Mouse (Mus musculus): ENCODE measurements at regions not wholly inside any gene's neighbourhood (a gene's known extent, or its start where the extent isn't known, plus 50 kb on each side); places are given as distances from the start of the nearest gene placed in this dataset.

DNA sequence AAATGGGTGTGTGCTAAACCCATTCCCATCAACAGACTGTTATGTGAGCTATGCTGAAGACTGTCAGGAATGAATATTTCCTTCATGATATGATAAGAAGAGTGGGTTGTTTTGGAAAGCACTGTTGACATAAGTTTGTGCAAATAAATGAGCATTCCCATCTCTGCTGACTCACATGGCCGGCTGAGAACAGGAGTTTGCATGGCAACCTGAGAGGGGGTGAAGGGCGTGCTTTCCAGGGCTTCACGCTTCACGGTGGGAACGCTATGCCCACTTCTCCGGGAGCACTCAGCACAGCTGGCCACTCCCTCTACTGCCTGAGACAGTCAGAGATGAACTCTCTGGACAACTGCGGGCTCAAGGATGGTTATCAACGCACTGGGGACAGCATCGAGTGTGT, 348.9 kb upstream of the Slc24a5 start:
- DNase-seq (ENCODE audit: low spot score in 2 of 2) = no peak

DNA sequence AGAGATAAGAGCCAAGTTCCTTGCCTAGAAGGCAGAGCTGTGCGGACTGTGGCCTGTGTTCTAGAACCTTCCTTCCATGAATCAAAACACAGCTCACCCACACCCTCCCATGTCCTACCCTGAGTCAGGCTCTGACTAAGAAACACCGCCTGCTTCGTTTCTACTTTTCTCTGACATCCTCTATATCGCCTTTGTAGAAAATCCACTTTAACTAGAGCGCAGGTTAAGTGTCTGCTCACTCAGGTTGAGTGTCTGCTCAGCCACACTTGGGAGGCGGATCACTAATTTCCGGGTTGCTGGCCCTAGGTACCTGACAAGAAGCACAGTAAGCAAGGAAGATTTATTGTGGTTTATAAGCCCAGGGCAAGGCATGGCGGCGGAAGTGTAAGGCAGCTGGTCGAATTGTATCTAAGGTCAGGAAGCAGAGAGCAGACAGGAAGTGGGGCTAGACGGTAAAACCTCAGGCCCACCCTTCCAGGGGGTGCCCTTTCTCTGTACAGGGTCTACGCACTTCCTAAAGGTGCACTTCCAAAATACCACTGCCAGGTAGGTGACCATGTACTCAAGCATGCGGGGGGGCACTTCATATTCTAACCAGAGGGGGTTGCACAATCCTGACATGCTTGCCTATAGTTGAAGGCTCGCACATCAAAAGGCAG, 348.0 kb upstream of the Slc24a5 start:
- peak in 1 of 2 experiments; percentile 13 for DNase-seq (ENCODE audit: low spot score in 2 of 2)

DNA sequence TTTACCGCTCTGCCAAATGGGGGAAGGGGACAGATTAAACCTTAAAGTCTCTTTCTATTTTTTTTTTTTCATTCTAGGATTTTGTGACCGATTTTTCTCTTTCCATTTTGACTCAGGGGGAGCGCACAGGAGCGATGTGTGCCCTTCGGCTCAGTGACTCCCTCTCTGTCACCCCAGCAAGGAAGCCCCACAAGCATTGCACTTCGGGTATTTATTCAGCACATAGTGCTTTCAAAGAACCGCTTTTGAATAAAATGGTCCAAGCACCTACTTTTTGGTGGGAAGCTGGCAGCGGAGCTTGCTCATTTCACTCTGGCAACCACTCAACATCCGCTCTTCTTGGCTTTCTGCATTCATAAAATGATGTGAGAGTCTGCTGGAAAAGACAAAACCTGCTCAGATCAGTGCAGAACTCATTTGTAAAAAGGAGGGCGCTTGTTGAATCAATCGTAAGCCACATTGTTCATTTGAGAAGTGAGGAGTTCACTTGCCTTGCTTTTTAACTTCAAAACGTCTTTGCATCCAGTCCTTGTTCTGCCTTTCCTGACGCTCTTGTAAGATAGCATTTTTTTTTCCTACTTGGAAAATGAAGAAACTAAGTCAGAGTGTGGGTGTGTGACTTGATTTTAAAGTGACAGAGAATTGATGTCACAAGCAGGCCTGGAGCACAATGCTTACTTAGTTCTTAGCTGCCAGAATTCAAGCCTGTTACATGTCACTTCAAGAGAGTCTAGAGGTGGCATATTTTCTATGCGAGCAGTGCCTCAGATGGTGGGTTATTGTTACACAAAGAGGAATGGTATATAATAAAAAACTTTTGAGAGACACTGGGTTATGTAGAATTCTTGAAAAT, 347.1 kb upstream of the Slc24a5 start:
- no peak for DNase-seq (ENCODE audit: low spot score in 2 of 2)

DNA sequence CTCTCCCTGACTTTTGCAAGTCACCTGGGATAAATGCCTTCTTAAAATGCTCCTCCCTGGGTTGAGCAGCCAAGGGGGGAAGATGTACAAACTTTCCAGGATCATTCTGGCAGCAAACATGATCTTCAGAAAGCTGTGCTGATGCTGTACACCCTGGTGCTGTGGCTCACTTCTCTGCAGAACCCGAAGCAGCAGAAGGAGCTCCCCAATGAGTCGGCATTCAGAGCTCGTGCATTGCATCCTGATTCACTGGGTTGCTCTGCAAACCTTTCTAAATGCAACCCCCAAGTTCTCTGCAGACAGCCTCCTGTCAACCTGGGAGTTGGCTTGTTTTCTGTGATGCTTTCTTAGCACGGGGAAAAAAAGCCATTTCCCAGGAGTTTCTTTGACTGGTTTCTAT, 343.8 kb upstream of the Slc24a5 start:
- no peak for DNase-seq (ENCODE audit: low spot score in 2 of 2)

DNA sequence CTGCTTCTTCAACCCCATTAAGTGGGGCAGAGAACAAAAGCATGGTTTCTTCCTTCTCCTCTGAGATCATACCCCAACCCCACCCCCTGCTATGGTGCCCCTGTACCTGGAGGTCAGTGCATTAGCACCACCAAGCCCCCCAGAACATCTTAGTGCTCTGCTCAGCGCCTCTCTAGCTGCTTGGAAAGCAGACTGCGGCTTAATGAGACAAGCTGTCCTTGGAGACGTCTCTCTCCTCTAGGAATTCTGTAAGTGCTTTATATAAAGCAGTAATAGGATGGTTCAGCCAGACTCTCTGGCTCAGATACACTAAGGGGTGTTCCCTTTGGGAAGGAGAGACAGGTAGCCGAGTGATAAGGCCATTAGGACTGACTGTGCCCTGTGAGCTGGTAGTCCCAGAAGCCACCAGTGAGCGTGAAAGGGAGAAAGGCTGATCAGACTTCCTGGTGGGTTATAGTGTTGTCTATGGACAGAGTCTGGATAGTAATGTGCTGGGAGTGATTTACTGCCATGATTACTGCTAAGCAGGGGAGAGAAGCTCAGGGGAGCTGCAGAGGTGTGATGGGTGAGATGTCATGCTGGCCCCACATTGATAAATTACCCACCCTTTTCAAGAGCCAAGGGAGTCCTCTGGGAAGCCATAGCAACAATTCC, 343.0 kb upstream of the Slc24a5 start:
- DNase-seq (ENCODE audit: low spot score in 2 of 2) = no peak

DNA sequence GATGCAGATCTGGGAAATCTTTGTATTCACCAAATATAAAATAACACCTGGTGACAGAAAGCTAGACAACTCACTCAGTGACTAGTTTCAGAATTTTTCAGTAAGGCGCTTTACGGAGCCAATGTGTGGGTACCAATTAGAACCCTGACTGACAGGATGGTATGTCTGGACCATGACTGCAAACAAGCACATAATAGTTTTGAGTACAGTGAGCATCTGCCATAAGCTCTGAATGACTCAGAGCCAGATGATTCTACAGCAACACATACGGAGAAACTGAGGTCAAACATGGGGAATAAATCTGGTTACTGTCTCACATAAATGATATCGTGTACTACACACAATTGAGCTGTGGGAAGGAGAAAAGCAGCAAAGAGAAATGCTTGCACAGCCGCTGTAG, 339.9 kb upstream of the Slc24a5 start:
- no peak for DNase-seq (ENCODE audit: low spot score in 2 of 2)

DNA sequence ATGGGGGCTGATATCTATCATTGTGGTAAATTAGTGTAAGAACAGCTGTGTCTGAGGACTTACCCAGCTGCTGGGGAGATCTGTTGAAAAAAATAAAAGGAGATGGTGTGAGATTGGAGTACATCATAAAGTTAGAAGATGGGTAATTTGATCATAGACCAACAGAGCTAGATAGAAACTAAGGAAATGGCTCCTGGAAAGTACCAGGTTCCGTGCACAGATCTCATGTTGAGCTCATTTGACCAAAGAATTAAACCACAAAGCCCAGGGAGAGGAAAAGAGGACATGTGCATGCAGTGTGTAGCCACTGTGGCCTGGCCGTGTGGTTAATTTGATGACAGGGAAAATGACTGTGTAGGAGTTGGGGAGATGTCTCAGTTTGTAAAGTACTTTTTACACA, 335.3 kb upstream of the Slc24a5 start:
- no peak for DNase-seq (ENCODE audit: low spot score in 2 of 2)

DNA sequence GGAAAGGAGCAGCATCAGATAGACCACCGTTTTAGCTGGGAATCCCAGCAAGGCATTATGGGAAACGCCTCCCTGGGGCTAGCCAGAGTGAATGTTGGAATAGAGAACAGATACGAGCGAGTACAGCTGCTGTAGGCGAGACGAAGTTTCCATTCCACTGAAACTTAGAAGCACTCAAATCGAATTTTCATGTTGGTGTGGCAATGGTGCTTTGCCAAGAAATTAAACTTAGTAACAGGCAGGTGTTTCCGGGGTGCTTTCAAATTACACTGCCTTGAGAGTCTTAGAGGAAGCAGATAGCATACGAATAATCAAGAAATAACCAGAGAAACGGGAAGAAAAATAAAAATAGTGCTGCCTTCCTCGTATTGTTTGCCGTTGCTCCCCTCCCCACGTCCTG, 327.1 kb upstream of the Slc24a5 start:
- DNase-seq (ENCODE audit: low spot score in 2 of 2) = no peak

DNA sequence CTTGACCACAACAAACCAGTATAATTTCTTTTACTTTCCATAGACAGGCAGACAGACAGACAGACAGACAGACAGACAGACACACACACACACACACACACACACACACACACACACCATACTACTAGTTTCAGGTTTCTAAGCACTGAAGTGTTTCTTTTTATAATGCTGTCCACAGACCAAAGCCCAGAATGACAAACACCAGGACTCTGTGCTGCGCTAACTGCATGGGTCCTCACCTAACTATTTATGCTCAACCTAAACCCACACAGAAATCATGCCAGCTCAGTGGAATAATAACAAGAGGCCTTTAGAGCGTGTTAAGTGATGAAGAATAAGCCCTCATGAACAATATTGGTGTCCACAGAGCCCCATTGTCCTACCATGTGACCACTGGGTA, 325.0 kb upstream of the Slc24a5 start:
- no peak for DNase-seq (ENCODE audit: low spot score in 2 of 2)

DNA sequence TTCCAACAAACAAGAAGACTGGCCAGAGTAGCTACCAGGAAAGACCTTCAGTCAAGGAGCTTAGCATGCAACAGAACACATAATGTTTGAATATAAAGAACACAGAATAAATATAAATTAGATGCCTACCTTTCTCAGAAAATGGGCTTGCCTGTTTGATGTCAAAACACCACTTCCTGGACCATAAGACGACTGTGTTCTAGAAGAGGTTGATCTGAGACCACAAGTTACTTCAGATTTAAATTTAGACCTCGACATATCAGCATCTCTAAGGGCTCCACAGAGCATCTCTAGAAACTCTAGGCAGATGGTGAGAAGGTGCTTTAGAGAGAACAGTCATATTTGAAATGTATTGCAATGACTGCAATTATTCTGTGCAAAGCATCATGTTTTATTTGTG, 322.9 kb upstream of the Slc24a5 start:
- no peak for DNase-seq (ENCODE audit: low spot score in 2 of 2)

DNA sequence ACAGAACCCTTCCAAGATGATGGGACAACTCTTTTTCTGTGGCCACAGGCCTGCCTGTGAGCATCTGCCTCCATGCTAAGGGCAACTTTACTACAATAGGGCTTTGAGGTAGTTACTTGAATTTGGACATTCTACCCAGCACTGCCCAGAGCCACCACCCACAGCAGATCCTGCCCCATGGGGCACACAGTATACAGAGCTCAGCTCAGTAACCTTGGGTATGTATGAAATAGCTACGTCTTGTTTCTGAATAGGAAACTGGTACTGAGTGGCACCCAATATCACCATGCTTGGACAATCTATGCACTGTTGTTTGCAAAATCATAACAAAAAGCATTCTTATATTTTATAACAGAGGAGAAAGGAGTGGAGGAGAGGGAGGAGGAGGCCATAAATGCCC, 320.8 kb upstream of the Slc24a5 start:
- DNase-seq (ENCODE audit: low spot score in 2 of 2) = no peak

DNA sequence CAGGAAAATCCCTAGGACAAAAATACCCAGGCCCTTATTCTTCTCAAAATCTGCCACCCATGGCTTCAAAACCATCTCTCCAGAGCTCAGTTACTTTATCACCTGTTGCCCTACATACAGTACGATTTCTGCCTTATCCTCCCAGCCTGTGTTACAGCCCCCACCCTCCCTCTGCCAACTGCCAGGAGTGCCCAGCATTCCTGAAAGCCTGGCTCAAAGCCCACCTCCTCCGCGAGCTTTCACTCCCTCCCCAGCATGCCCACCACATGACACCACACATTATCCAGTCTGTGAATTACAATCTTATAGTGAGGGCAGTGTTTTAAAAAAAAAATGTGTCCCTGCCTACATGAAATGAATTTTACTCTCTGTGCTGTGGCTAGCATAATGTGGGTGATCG, 320.3 kb upstream of the Slc24a5 start:
- DNase-seq (ENCODE audit: low spot score in 2 of 2) = no peak

DNA sequence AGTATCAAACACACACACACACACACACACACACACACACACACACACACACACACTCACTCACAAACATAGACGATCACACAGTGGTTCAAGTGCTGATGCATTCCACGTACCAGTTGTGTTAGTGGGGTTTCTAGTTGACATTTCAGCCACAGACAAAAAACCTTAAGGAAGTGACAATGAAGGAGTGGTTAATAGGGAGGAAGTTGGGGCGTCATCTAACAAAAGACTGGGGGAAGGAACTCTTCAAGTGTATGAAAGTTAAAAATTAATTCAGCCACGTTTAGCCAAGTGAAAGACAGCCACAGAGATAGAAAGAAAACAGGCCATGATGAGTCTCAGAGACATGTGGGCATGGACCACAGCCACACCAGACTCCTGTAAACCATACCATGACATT, 316.1 kb upstream of the Slc24a5 start:
- DNase-seq (ENCODE audit: low spot score in 2 of 2) = no peak

DNA sequence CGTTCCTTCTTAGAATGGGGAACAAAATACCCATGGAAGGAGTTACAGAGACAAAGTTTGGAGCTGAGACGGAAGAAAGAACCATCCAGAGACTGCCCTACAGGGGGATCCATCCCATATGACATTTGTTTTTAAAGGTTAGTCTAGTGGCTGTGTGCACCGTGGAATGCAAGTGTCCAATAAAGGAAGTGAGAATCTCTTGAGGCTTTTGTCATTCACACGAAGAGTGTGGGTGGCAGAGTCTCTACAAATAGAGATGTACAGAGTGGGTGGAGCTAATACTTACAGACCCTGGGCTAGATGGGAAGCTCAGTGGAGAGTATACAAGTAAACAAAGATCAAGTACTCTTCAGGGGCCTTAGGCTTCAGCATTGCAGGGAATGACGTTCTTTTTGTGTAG, 314.2 kb upstream of the Slc24a5 start:
- no peak for DNase-seq (ENCODE audit: low spot score in 2 of 2)

DNA sequence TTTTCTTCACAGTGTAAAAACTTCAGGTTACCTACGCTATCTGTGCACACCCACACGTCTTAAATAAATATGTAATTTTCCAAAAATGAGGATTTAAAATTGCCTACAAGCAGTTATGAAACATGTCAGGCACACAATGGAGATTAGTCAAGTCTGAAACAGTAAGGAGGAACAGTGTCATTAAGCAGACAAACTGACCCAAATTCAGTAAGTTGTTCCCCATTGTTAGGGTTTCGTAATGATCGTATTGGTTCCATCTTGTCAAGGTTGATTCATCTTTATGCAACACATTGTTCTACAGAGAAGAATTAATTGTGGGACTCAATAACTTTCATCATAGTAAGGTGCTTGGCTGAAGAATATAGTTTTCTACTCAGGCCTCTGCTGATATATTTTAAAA, 312.7 kb upstream of the Slc24a5 start:
- no peak for DNase-seq (ENCODE audit: low spot score in 2 of 2)

DNA sequence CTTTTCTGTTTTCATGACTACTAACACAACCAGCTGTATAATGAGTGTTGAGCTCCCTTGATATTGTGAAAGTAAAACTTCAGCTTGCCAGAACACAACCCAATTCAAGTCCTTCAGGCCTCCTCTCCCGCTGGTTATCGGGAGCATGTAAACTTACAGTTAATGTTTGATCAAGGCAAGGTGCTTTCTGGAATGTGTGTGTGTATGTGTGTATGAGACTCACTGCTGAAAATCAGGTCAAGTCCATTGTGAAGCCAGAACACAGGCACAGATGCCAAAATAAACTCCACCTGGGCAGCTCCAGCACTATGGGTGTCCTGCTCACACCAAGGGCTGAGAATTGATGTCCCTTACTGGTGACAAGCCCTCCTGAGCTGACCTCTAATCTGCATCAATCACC, 308.9 kb upstream of the Slc24a5 start:
- DNase-seq (ENCODE audit: low spot score in 2 of 2) = no peak

DNA sequence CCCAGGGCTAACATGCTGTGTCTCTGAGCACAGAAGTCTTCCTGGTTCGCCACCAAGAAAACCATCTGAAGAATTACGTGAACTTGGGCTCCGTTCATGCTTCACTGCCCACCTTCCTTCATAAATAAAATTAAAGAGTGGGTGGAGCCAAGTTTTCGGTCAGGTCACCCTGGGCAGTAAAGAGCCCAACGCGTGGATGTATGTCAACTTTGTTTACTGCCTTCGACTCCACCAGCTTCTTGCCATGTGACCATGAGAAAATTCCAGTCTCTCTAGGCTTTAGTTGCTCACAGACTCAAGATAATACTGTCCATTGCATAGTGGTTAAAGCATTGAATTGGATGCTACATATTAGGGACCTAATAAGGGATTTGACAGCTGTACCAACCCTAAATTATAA, 304.3 kb upstream of the Slc24a5 start:
- no peak for DNase-seq (ENCODE audit: low spot score in 2 of 2)

DNA sequence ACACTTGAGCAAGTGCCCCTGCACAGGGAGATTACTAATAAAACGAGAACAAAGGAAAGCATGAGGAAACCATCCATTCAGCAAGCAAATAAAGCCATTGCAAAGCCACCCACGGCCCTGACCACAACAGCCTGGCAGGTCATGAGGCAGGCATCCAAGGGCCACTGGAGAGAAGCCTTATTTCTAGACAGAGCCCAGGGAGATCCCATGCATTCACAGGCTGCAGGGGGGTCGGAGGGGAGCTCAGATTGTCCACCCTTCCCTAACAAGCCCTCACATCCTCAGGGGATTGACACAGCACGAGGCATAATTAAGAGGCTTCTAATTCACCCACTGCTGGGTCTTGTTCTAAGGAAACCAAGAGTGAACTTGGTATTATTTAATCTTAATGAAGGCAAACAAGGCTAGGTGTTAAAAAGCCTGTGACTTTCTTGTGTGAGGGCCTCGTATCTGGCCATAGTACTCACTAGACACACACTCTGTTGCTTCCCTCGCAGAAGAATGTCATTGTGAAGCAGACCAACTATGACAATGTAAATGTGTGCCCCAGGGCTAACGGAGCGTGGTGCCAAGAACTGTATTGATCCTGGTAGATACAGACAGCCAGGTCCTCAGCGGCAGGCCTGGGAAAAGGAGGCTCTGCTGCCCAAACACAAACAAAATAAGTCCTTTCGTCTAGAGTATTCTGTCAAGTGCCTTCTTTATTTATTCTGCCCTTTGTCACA, 303.6 kb upstream of the Slc24a5 start:
- DNase-seq (ENCODE audit: low spot score in 2 of 2) = no peak

DNA sequence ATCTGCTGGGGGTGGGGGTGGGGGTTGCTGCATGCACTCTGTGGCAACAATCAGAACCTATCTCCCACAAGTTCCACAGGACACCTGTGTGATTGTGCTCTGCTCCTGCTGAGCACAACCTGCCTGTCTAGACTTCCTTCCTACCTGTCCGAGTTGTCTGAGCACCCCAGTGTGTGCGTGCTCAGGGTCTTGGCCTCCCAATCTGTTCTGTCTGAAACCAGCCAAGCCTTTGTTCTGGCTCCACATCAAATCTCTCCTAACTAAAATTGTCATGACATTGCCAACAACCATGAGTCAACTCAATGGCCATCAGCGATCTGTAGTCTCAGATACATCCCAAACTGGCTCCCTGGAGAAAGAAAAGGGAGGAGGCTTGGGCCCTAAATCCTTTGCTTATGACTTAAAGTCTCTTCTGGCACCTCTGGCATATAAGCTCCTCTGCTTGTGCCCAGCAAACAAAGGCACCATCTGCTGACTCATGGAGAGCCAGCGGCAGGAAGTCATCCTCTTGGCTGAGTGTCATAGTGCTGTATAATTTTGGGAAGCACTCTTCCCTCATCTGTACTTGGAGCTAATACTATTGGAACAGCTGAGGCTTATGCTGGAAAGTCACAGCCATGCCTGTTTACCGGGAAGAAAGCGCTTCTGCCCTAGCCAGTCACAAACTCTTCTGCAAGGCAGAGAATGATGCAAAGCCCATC, 298.5 kb upstream of the Slc24a5 start:
- no peak for DNase-seq (ENCODE audit: low spot score in 2 of 2)

DNA sequence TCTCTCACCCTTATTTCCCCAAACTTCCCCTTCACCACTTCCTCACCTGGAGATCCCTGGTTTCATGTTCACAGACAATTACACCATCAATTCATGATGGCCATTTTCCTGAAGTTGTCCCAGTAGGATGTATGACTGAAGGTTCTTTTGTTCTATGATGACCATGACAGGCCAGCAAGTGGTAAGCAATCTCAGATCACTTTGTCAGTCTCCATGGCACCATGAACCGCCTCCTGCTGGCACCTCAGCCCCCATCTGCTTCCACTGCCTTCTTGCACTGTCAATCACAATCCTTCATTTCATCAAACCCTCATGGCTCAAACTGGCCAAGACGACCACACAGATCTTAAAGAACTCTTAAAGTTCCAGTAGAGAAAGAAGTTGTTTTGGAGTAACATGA, 297.9 kb upstream of the Slc24a5 start:
- DNase-seq (ENCODE audit: low spot score in 2 of 2) = no peak

DNA sequence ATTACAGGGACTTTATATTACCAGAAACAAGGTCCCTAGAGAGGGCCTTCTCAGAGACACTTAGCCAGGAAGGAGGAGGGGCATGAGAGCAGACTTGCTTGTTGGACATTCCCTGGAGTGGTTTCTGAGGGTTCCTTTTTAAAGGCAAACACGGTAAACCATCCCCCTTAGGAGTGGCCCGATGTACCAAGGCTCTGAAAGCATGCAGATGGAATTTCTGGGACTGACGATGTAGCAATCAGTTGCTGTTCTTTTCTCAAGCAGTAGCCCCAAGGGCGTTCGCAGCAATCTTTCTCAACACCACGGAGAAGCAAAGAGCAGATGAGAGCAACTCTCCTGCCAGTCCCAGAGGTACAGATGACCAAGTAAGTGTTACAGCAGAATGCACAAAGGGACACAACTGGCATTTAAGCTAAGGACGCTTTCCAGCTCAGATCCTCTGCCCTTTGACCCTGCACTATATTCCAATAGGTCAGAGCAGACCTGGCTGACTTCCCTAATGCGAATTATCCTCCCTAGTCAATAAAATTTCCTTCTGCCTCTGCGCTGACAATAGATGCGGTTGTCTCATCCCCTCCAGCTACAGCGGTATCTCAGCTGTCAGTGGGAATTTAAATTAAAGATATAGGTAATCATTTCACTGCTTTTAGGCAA, 295.7 kb upstream of the Slc24a5 start:
- no peak for DNase-seq (ENCODE audit: low spot score in 2 of 2)
